Mouse (Mus musculus) neural tube, embryonic 11.5 days (tissue): ENCODE results near the gene Cldn34b1. TPM values are rescaled to one million over a fixed set of nuclear protein-coding genes. Genes with fewer than 3 reads are reported as not detected.
"Not testable (repeated sequence)": the region's sequence is repeated elsewhere in the genome, so short reads cannot be mapped to it uniquely, and the experiment has no call there.

Experiments used
- ATAC-seq: fragments of 200-750 bp; cut with Nextera tagmentation; 2 replicates; pipeline ENCODE4 v1.8.0; 2017; ENCODE audit warnings: moderate number of reproducible peaks, mild to moderate bottlenecking, moderate TSS enrichment, moderate library complexity; ENCODE audit not compliant: insufficient read depth, low FRiP score, low TSS enrichment
- DNase-seq: peaks from one replicate; pipeline ENCODE4 v3.0.0-alpha.2; 2015; ENCODE audit warnings: low spot score
- H3K27ac ChIP-seq: fragments of 300-500 bp; sonication (generic); 2 replicates; pipeline ENCODE4 v1.5.1; 2014; ENCODE audit warnings: low read depth, mild to moderate bottlenecking, low read length
- H3K27me3 ChIP-seq: fragments of 300-500 bp; sonication (generic); 2 replicates; pipeline ENCODE4 v1.6.1; 2014; ENCODE audit warnings: mild to moderate bottlenecking, low read length, mixed read lengths; ENCODE audit not compliant: control insufficient read depth, insufficient read depth
- H3K36me3 ChIP-seq: fragments of 300-500 bp; sonication (generic); 2 replicates; pipeline ENCODE4 v1.6.1; 2014; ENCODE audit warnings: mild to moderate bottlenecking, low read length, moderate library complexity, mixed read lengths; ENCODE audit not compliant: control insufficient read depth, insufficient read depth
- H3K4me1 ChIP-seq: fragments of 300-500 bp; sonication (generic); 2 replicates; pipeline ENCODE4 v1.6.1; 2014; ENCODE audit warnings: low read length, mixed read lengths; ENCODE audit not compliant: control insufficient read depth, insufficient read depth
- H3K4me2 ChIP-seq: fragments of 300-500 bp; sonication (generic); 2 replicates; pipeline ENCODE4 v1.6.1; 2014; ENCODE audit warnings: low read depth, mild to moderate bottlenecking, moderate library complexity
- H3K4me3 ChIP-seq: fragments of 300-500 bp; sonication (generic); 2 replicates; pipeline ENCODE4 v1.5.1; 2014; ENCODE audit warnings: low read depth, low read length
- H3K9ac ChIP-seq: fragments of 300-500 bp; sonication (generic); 2 replicates; pipeline ENCODE4 v1.6.1; 2014; ENCODE audit warnings: mild to moderate bottlenecking, low read length
- H3K9me3 ChIP-seq: fragments of 300-500 bp; sonication (generic); 2 replicates; pipeline ENCODE4 v1.6.1; 2016; ENCODE audit warnings: low read length; ENCODE audit not compliant: control insufficient read depth
- WGBS: fragments of 180-500 bp; shearing (Covaris S2); extraction: QIAGEN DNeasy Blood & Tissue Kit; methylation state at CpG from one replicate; pipeline ENCODE4 v1.1.7; 2014; 5-methylcytosine and 5-hydroxymethylcytosine counted together
- polyA plus RNA-seq: library from polyadenylated mRNA; unstranded; fragments of >200 nt; fragmentation: Nextera tagmentation; extraction: Ambion mirVana; gene quantifications from 2 replicates; pipeline ENCODE4 v1.2.1, GENCODE M21; 2014

Gene Cldn34b1
- not detected in 2 replicates for polyA plus RNA-seq

GRCm38 (mm10) chrX:154890167-154890566 is at the start of gene Cldn34b1:
TSS of gene Cldn34b1 (minus strand) at chrX:154890267.
- not testable (repeated sequence) for H3K4me1 ChIP-seq, H3K36me3 ChIP-seq, ATAC-seq, H3K9me3 ChIP-seq, H3K27ac ChIP-seq, H3K27me3 ChIP-seq, H3K9ac ChIP-seq, H3K4me2 ChIP-seq, H3K4me3 ChIP-seq, DNase-seq
- 94% methylated on average over 3 of the region's 3 CpGs for WGBS

GRCm38 (mm10) chrX:154935887-154936286 is 45.8 kb upstream of the Cldn34b1 start, which contains the start of gene Magea6:
TSS of gene Magea6 (minus strand) at chrX:154935987.
- not testable (repeated sequence) for DNase-seq, H3K4me3 ChIP-seq, H3K4me2 ChIP-seq, H3K9ac ChIP-seq, H3K27me3 ChIP-seq, H3K9me3 ChIP-seq, H3K27ac ChIP-seq, H3K4me1 ChIP-seq, ATAC-seq, H3K36me3 ChIP-seq
- WGBS, result 75% methylated on average over 1 of the region's 1 CpGs

Other genes with a start within 250 kb of the Cldn34b1 start
- not detected in 2 replicates for gene Magea6, start 45.7 kb upstream of the Cldn34b1 start, polyA plus RNA-seq
- gene Magea3, start 59.2 kb upstream of the Cldn34b1 start, polyA plus RNA-seq, result not detected in 2 replicates
- not detected in 2 replicates for gene Magea8, start 105.6 kb upstream of the Cldn34b1 start, polyA plus RNA-seq
- gene Magea5, start 172.9 kb upstream of the Cldn34b1 start, polyA plus RNA-seq, result not detected in 2 replicates
- gene Magea1, start 199.5 kb upstream of the Cldn34b1 start, polyA plus RNA-seq, result not detected in 2 replicates
- gene Magea2, start 203.4 kb upstream of the Cldn34b1 start, polyA plus RNA-seq, result not detected in 2 replicates
- not detected in 2 replicates for gene Cldn34b2, start 238.1 kb upstream of the Cldn34b1 start, polyA plus RNA-seq